Mouse (Mus musculus) lung, postnatal 0 days (tissue): Measurements from ENCODE around the gene Ifitm6. TPM values are rescaled to one million over a fixed set of nuclear protein-coding genes. Genes with fewer than 3 reads are reported as not detected.

Experiments
- ATAC-seq: fragments of 200-750 bp; cut with Nextera tagmentation; 2 replicates; pipeline ENCODE4 v1.8.0; 2017; ENCODE audit warnings: moderate library complexity
- DNase-seq: peaks from one replicate; pipeline ENCODE4 v3.0.0-alpha.2; 2016; ENCODE audit warnings: low spot score
- H3K27ac ChIP-seq: fragments of 300-500 bp; sonication (generic); 2 replicates; pipeline ENCODE4 v1.5.1; 2014; ENCODE audit warnings: antibody characterized with exemption, mild to moderate bottlenecking, low read length, mixed read lengths
- H3K27me3 ChIP-seq: fragments of 300-500 bp; sonication (generic); replicated peaks from 2 replicates; pipeline ENCODE4 v1.6.1; 2014; ENCODE audit warnings: low read length, mixed read lengths; ENCODE audit not compliant: insufficient read depth
- H3K36me3 ChIP-seq: fragments of 300-500 bp; sonication (generic); 2 replicates; pipeline ENCODE4 v1.6.1; 2014; ENCODE audit warnings: low read length, mixed read lengths; ENCODE audit not compliant: insufficient read depth
- H3K4me1 ChIP-seq: fragments of 300-500 bp; sonication (generic); 2 replicates; pipeline ENCODE4 v1.6.1; 2014; ENCODE audit warnings: antibody characterized with exemption, low read depth, low read length, mixed read lengths; ENCODE audit not compliant: insufficient read depth
- H3K4me2 ChIP-seq: fragments of 300-500 bp; sonication (generic); replicated peaks from 2 replicates; pipeline ENCODE4 v1.6.1; 2014; ENCODE audit warnings: low read depth, mild to moderate bottlenecking, low read length, moderate library complexity, mixed read lengths
- H3K4me3 ChIP-seq: fragments of 300-500 bp; sonication (generic); 2 replicates; pipeline ENCODE4 v1.5.1; 2014; ENCODE audit warnings: low read depth, low read length
- H3K9ac ChIP-seq: fragments of 300-500 bp; sonication (generic); replicated peaks from 2 replicates; pipeline ENCODE4 v1.6.1; 2014; ENCODE audit warnings: low read depth, mild to moderate bottlenecking
- H3K9me3 ChIP-seq: fragments of 300-500 bp; sonication (generic); 2 replicates; pipeline ENCODE4 v1.6.1; 2016; ENCODE audit warnings: low read length, mixed read lengths
- CTCF ChIP-seq: IDR thresholded peaks from 2 replicates; pipeline ENCODE4 v1.5.1; 2016; ENCODE audit warnings: antibody characterized with exemption, mild to moderate bottlenecking
- EP300 ChIP-seq: IDR thresholded peaks from 2 replicates; pipeline ENCODE4 v1.6.1; 2016; ENCODE audit warnings: antibody characterized with exemption, mild to moderate bottlenecking, control low read depth
- WGBS: fragments of 180-500 bp; shearing (Covaris S2); extraction: QIAGEN DNeasy Blood & Tissue Kit; methylation state at CpG from one replicate; pipeline ENCODE4 v1.1.7; 2014; 5-methylcytosine and 5-hydroxymethylcytosine counted together
- polyA plus RNA-seq: library from polyadenylated mRNA; unstranded; fragments of >200 nt; fragmentation: Nextera tagmentation; extraction: Ambion mirVana; gene quantifications from 2 replicates; pipeline ENCODE4 v1.2.1, GENCODE M21; 2015

Ifitm6 gene
- polyA plus RNA-seq, 1 experiment from 2014 or later, result 7.7 TPM

DNA sequence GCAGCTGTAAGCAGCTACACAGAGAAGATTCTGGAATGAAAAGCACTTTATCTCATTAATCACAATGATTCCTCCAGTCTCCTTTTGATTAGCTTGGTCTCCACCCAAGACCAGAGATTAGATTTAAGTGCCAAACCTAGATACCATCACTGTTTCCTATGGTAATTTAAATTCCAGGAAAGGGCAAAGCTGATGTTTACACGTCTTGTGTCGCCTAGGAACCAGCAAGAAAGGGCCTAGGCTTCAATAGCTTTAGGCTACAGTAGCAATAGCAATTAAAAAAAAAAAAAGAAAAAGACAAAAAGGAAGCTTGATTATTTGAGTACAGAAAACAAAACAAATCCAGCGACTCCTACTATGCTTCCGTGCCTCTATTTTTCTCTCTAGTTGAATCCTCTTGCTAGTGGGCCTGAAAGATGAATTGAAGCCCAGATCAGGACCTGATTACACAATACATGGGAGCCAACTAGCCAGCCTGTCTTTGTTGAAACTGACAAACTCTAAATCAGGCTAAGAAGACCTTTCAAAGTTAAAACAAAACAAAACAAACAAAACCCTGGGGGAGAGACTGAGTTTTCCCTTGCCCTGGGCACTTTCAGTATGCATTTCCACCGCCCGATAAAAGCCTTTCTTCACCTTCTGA, 8.5 kb upstream of the Ifitm6 start:
- no peak for TF ChIP-seq CTCF
- peak; percentile 88 for TF ChIP-seq EP300
- H3K27ac ChIP-seq, result peak overlapping the region; percentile 75
- no peaks in the 10 kb centered on the region for H3K9me3 ChIP-seq

DNA sequence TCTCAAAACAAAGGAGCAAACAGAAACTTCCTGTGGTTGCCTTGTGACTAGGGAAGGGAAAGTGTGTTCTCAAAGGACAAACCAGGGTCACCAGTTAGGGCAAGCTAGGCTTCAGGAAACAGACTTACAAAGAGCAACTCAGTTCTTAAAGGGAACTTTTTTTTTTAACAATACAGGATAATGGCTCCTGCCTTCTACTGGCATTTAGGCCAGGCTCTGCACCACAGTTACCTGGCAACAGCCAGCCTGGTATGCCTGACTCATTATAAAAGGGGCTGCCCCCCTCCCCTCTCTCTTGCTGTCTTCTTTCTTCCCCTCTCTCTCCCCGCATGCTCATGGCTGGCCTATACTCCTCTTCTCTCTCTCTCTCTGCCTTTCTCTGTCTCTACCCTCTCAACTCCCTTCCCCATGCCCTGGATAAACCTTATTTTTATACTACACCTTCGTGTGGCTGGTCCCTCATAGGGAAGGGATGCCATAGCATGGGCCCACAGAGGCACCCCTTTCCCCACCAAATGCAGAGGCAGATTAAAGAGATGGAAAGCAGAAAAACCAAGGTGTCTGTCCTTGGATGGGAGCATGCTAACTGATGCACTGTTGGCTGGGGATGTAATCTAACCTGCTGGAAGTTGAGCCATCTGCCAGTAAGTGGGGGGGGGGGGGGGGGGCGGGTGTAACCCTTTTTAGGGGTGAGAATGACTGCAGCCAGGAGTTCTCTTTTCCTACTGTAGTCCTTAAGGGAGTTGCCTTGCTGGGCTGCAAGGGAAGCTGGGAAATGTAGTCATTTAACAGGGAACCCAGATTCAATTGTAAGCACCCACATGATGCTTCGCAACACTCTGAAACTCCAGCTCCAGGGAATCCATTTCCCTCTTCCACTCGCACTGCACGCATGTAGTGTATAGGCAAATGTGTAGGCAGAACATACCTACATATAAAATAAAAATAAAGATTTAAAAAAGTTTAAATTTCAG, 7.4 kb upstream of the Ifitm6 start:
- Histone ChIP-seq H3K4me1 (peaks cover 4% of the 10 kb centered on the region; the same call in 1 of the 2 replicates), H3K4me2 (no peak overlapping the region), H3K36me3 (no peaks in the 10 kb centered on the region), H3K9me3 (no peaks in the 10 kb centered on the region), H3K27ac (no peak overlapping the region), H3K9ac (no peak overlapping the region), H3K4me3 (no peak overlapping the region), H3K27me3 (no peaks in the 10 kb centered on the region)
- TF ChIP-seq CTCF (no peak), EP300 (no peak)
- DNase-seq (peak; percentile 30), ATAC-seq (no peak)
- 48% methylated on average over 6 of the region's 6 CpGs for WGBS

More for the DNA sequence above, 8.5 kb upstream of the Ifitm6 start:
- H3K4me3 ChIP-seq, result no peak overlapping the region
- no peak overlapping the region for H3K4me2 ChIP-seq
- DNase-seq (peak; percentile 66), ATAC-seq (peak; percentile 77)
- H3K27me3 ChIP-seq, result no peaks in the 10 kb centered on the region
- H3K36me3 ChIP-seq, result no peaks in the 10 kb centered on the region
- 0 out of 2 replicates have a peak overlapping the region, but pooled peaks have one; percentile 16 for H3K9ac ChIP-seq
- WGBS, result 40% methylated on average over 6 of the region's 6 CpGs
- H3K4me1 ChIP-seq, result peaks cover 4% of the 10 kb centered on the region; the same call in 1 of the 2 replicates

DNA sequence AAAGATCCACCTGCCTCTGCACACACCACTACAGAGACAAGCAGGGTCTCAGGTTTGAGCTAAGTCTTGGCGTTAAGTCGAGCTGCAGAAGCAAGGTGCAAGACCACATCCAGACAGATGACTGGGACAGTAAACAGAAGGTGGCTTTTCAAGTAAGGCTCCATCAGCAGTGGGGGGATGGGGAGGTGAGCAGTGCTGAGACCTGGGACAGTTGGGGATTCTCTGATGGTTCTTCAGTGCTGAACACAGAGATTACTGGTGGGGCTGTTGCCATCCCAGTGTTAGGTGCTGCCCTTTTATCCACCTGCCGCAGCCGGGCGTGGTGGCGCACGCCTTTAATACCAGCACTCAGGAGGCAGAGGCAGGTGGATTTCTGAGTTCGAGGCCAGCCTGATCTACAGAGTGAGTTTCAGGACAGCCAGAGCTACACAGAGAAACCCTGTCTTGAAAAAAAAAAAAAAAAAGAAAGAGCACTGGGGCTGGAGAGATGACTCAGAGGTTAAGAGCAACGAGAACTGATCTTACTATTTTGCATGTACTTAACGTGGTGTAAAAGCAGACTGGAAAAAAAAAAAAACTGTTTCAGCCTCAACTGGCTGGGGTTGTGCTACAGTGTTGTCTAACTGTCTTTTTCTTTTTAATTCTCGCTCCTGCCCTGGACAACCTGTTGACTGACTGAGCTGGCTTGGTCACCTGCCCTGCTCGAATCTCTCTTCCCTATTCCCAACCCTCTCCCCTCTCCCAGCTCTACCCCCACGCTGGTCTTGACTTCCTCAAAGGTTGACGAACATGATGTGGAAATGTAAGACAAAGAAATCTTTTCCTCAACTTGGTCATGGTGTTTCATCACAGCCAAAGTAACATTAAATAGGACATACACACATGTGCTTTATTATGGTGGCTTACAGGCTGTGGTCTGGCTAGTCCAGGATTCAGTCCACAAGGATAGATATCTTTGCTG, 4.0 kb upstream of the Ifitm6 start:
- ATAC-seq, result no peak

DNA sequence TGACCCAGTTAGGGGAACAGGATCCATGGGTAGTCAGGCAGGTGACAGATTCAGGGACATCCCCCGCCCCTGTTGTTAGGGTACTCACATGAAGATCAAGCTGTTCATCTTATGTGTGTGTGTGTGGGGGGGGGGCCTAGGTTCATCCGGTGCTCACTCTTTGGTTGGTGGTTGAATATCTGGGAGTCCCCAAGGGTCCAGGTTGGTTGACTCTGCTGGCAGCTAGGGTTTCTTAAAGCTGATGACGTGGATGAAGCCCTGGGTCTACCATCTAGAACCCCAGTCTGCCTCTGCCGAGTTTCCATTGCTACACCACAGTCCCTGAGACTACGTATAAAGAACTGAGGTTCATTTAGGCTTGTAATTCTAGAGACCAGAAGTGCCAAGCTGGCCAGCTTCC, 1.3 kb upstream of the Ifitm6 start:
- Histone ChIP-seq H3K27me3 (no peaks in the 10 kb centered on the region), H3K4me3 (no peak overlapping the region), H3K4me2 (no peak overlapping the region), H3K9me3 (no peaks in the 10 kb centered on the region), H3K9ac (no peak overlapping the region), H3K36me3 (no peaks in the 10 kb centered on the region), H3K4me1 (no peaks in the 10 kb centered on the region), H3K27ac (no peak overlapping the region)
- WGBS, result 93% methylated on average over 5 of the region's 5 CpGs
- ATAC-seq (no peak), DNase-seq (no peak)
- TF ChIP-seq EP300, result no peak

More for the DNA sequence above, 4.0 kb upstream of the Ifitm6 start:
- no peak overlapping the region for H3K9ac ChIP-seq
- no peaks in the 10 kb centered on the region for H3K9me3 ChIP-seq
- DNase-seq, result no peak
- WGBS, result 74% methylated on average over 14 of the region's 14 CpGs
- peaks cover 4% of the 10 kb centered on the region; the same call in 1 of the 2 replicates for H3K4me1 ChIP-seq
- no peak overlapping the region for H3K27ac ChIP-seq
- no peak overlapping the region for H3K4me3 ChIP-seq
- H3K27me3 ChIP-seq, result no peaks in the 10 kb centered on the region
- H3K4me2 ChIP-seq, result no peak overlapping the region
- TF ChIP-seq CTCF (no peak), EP300 (no peak)
- no peaks in the 10 kb centered on the region for H3K36me3 ChIP-seq

DNA sequence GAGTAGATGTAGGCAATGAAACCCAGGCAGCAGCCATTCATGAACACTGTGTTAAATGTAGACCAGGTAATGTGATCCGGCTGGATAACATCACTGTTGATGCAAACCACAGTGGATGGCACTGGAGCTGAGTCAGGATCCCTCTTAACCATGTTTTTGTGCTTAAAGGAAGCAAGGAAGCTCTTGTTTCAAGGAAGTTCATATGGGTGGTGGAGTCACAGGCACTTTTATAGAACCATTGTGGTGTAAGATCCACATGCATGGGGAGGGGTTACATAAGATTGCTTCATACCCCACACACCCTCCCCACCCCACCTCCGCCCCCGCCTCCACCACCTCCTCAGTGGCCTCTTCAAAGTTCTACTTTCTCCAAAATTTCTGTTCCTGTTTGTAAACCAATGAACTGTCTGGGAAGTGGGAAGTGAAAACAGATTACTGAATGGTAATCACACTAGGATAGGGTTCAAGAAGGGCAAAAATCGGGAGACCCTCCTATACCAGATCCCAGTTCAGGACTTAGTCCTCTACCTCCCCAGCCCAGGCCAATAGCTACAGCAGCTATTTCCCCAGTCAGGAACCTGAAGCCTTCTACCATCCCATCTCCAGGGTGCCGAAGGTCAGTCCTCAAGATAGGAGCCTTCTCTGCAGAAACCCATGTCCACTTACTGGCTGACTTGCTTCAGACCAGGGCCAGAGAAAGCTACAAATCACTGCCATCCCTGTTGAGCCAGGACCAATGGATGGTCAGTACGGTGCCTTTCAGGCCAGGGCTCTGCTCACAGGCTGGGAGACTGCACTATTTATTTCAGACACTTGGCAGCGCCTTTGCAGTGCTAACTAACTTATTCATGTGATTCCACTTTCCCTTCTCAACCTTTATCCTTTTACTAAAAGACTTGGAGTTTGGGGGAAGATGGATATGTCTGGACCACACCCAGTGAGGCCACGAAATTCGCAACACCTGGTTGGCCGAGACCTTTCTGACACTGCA, 722 bp downstream of the Ifitm6 start:
- Histone ChIP-seq H3K27me3 (no peaks in the 10 kb centered on the region), H3K27ac (no peak overlapping the region), H3K4me2 (no peak overlapping the region), H3K4me1 (no peaks in the 10 kb centered on the region), H3K36me3 (no peaks in the 10 kb centered on the region), H3K9ac (no peak overlapping the region), H3K9me3 (no peaks in the 10 kb centered on the region), H3K4me3 (no peak overlapping the region)
- ATAC-seq (no peak), DNase-seq (peak; percentile 25)
- TF ChIP-seq CTCF (peak; percentile 36), EP300 (no peak)
- 78% methylated on average over 10 of the region's 10 CpGs for whole genome bisulfite sequencing
